8 mouse cellular contexts compared by ENCODE assay signal in the genomic region with DNA sequence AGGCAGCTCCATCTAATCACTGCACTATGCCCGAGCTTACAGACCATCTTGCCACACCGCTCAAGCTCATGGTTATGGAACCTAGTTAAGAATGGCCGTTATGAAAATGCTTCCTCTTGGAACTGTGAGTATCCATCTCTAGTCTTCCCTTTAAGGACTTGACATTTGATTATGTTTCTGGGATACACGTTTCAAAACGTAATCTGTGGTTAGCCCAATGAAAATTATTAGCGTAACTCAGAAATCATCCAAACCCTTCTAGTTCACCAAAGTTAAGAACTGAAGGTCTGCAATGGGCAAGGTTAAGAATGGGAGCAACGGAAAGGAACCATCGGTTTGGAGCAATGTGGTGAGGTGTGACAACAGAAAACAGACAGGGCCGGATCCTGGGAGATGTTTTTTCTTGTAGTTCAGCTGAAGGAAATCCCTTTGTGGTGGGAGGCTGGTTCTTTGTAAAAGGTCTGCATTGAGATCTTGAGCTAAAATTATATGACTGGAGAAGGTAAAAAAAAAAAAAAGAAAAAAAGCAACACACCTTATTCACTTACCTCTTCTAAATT. TPM values are rescaled to one million over a fixed set of nuclear protein-coding genes. Genes with fewer than 3 reads are reported as not detected.
DNase-seq lines count a peak whose midpoint lies in the region; ATAC-seq and TF ChIP-seq lines count a peak whose summit lies in the region.

No protein-coding gene starts in this region.

- TF ChIP-seq EP300 in liver, postnatal 0 days (IDR thresholded peaks at IDR 0.05; ENCODE audit: low read depth), result no peak

- TF ChIP-seq CTCF in forebrain, postnatal 0 days (IDR thresholded peaks at IDR 0.05; ENCODE audit: low read depth), result no peak
- TF ChIP-seq CTCF in liver, postnatal 0 days (IDR thresholded peaks at IDR 0.05; ENCODE audit: low read depth), result no peak

- H3K4me1 ChIP-seq in heart, embryonic 12.5 days (replicated peaks), result peaks cover 11% of the 10 kb centered on the region
- H3K4me1 ChIP-seq in ES-E14 (ENCODE audit: control insufficient read depth in 2 of 2, insufficient read depth in 2 of 2, low read length in 2 of 2, poor library complexity in 1 of 2), result peaks cover 0 to 5% of the 10 kb centered on the region in 2 experiments; a peak in 2 of 4 replicates
- peaks cover 3% of the 10 kb centered on the region; the same call in 1 of the 2 replicates for H3K4me1 ChIP-seq in forebrain, postnatal 0 days (ENCODE audit: insufficient read depth)
- peaks cover 50% of the 10 kb centered on the region for H3K4me1 ChIP-seq in liver, postnatal 0 days (ENCODE audit: insufficient read depth)

- H3K9ac ChIP-seq in heart, embryonic 12.5 days, result peak overlapping the region; percentile 96; the same call in 1 of the 2 replicates
- H3K9ac ChIP-seq in ES-E14 (ENCODE audit: insufficient read depth, low read depth, low read length, poor library complexity, severe bottlenecking), result peak overlapping the region; percentile 25; the same call in 1 of the 2 replicates
- peak overlapping the region; percentile 94 for H3K9ac ChIP-seq in forebrain, postnatal 0 days
- H3K9ac ChIP-seq in liver, postnatal 0 days (replicated peaks), result peak overlapping the region; percentile 98

- peak overlapping the region; percentile 83 for H3K4me2 ChIP-seq in heart, embryonic 12.5 days
- peak overlapping the region; percentile 80 for H3K4me2 ChIP-seq in forebrain, postnatal 0 days (ENCODE audit: low read depth)
- peak overlapping the region; percentile 79 for H3K4me2 ChIP-seq in liver, postnatal 0 days (ENCODE audit: low read depth, low read length)

- in situ Hi-C loops in ES-E14 (cut with MboI; ENCODE audit: low sequenced_read_pairs in 2 of 2, unreplicated experiment in 2 of 2), result no loop called here

- intact Hi-C loops in left cerebral cortex, postnatal 36 days (cut with DNase I), result no loop called here

- 31% methylated on average over 9 of the region's 9 CpGs for WGBS in heart, embryonic 12.5 days
- 35% methylated on average over 9 of the region's 9 CpGs for WGBS in forebrain, postnatal 0 days
- WGBS in liver, postnatal 0 days (ENCODE audit: insufficient replicate concordance), result 17% methylated on average over 9 of the region's 9 CpGs

- DNase-seq in heart, postnatal 4 days, result no peak
- no peak for DNase-seq in ES-E14 (ENCODE audit: low read depth, low spot score)
- no peak for DNase-seq in forebrain, postnatal 0 days
- DNase-seq in liver, postnatal 0 days, result no peak
- DNase-seq in embryo, embryonic 11 days, result no peak
- DNase-seq in left cerebral cortex, postnatal 36 days (ENCODE audit: low spot score in 2 of 2), result no peak

- no peaks in the 10 kb centered on the region for H3K9me3 ChIP-seq in heart, embryonic 12.5 days (replicated peaks)
- no peaks in the 10 kb centered on the region for H3K9me3 ChIP-seq in ES-E14 (ENCODE audit: control insufficient read depth, insufficient read depth, low read depth, low read length)
- no peaks in the 10 kb centered on the region for H3K9me3 ChIP-seq in forebrain, postnatal 0 days (ENCODE audit: low read length)
- H3K9me3 ChIP-seq in liver, postnatal 0 days (ENCODE audit: low read length), result no peaks in the 10 kb centered on the region

- no peak overlapping the region for H3K27ac ChIP-seq in heart, embryonic 12.5 days (ENCODE audit: poor library complexity, severe bottlenecking)
- no peak overlapping the region for H3K27ac ChIP-seq in ES-E14 (ENCODE audit: insufficient read depth, low read depth, low read length, poor library complexity, severe bottlenecking)
- peak overlapping the region; percentile 90; the same call in 1 of the 2 replicates for H3K27ac ChIP-seq in forebrain, postnatal 0 days (ENCODE audit: low read depth, low read length)
- peak overlapping the region; percentile 97 for H3K27ac ChIP-seq in liver, postnatal 0 days (ENCODE audit: low read depth)

- H3K36me3 ChIP-seq in heart, embryonic 12.5 days, result no peaks in the 10 kb centered on the region
- no peaks in the 10 kb centered on the region; the same call in 1 of the 2 replicates for H3K36me3 ChIP-seq in ES-E14 (ENCODE audit: control insufficient read depth, insufficient read depth, low read length, poor library complexity, severe bottlenecking)
- H3K36me3 ChIP-seq in forebrain, postnatal 0 days (ENCODE audit: insufficient read depth), result no peaks in the 10 kb centered on the region
- H3K36me3 ChIP-seq in liver, postnatal 0 days (replicated peaks; ENCODE audit: insufficient read depth, low read length), result peaks cover 27% of the 10 kb centered on the region

- no peaks in the 10 kb centered on the region for H3K27me3 ChIP-seq in heart, embryonic 12.5 days (replicated peaks)
- H3K27me3 ChIP-seq in forebrain, postnatal 0 days (ENCODE audit: insufficient read depth, low read length), result no peaks in the 10 kb centered on the region
- no peaks in the 10 kb centered on the region for H3K27me3 ChIP-seq in liver, postnatal 0 days (ENCODE audit: insufficient read depth, low read length)

- H3K4me3 ChIP-seq in heart, embryonic 12.5 days, result peak overlapping the region; percentile 88
- H3K4me3 ChIP-seq in ES-E14 (ENCODE audit: insufficient read depth in 1 of 2, low read depth in 1 of 2, low read length in 2 of 2, poor library complexity in 1 of 2, severe bottlenecking in 1 of 2), result peak overlapping the region; percentile 73 to 80; a peak in 3 of 4 replicates
- H3K4me3 ChIP-seq in forebrain, postnatal 0 days (ENCODE audit: low read depth, low read length), result peak overlapping the region; percentile 81
- H3K4me3 ChIP-seq in liver, postnatal 0 days (ENCODE audit: low read depth, low read length), result peak overlapping the region; percentile 94

- no peak for ATAC-seq in heart, embryonic 12.5 days (ENCODE audit: insufficient number of reproducible peaks, low FRiP score)
- ATAC-seq in forebrain, postnatal 0 days, result no peak
- no peak for ATAC-seq in liver, postnatal 0 days
- ATAC-seq in inflammation-experienced regulatory T-cells, adult 6 months, result no peak

TF ChIP-seq in ES-E14, 5 proteins besides CTCF, POLR2A, EP300 and RAD21:
- TF ChIP-seq HCFC1 (IDR thresholded peaks at IDR 0.05; ENCODE audit: borderline replicate concordance, insufficient read depth, low read length) (no peak), ZNF384 (IDR thresholded peaks at IDR 0.05; ENCODE audit: low read depth, low read length) (no peak), ZC3H11A (IDR thresholded peaks at IDR 0.05; ENCODE audit: borderline replicate concordance, low read depth, low read length) (no peak), MAFK (IDR thresholded peaks at IDR 0.05; ENCODE audit: insufficient read depth, low read depth, low read length) (no peak), CHD2 (IDR thresholded peaks at IDR 0.05; ENCODE audit: low read depth, low read length) (no peak)
TF ChIP-seq in ES-E14: peak in this region for 0.

RNA-seq across cellular contexts. Expression of gene Acsl1, which starts 1.2 kb away (rescaled TPM):
- 23.3 and 24.5 TPM in 2 replicates for polyA plus RNA-seq in heart, embryonic 12.5 days (2016; fragmentation: Nextera tagmentation; extraction: Ambion mirVana)
- total RNA-seq in heart, postnatal 4 days (2021), result 100 to 1,000 TPM; 639 to 652 TPM
- total RNA-seq in ES-E14 (2012; rRNA removed), result 17.4 and 24.2 TPM in 2 replicates
- total RNA-seq in forebrain, postnatal 0 days (2014; rRNA removed), result 35.5 and 44.2 TPM in 2 replicates
- 20.4 and 26.2 TPM in 2 replicates for polyA plus RNA-seq in forebrain, postnatal 0 days (2015; fragmentation: Nextera tagmentation; extraction: Ambion mirVana)
- polyA plus RNA-seq in liver, postnatal 0 days (2015; fragmentation: Nextera tagmentation; extraction: Ambion mirVana), result 428 and 466 TPM in 2 replicates
- 10 to 100 TPM in 1 of 3 experiments, 1 to 10 TPM in 2; 6.6 to 12.1 (median 8.6) TPM for polyA plus RNA-seq in inflammation-experienced regulatory T-cells, adult 6 months (2017; shearing (Covaris generic))
- 10 to 100 TPM; 42.6 to 52.0 TPM for total RNA-seq in left cerebral cortex, postnatal 36 days (2021)

Comparison
In these comparisons a context has a peak if more than half of its experiments do, and no peak if none do; other contexts are left out.
1. H3K27ac ChIP-seq: peak in forebrain, postnatal 0 days (single experiment) and liver, postnatal 0 days (single experiment); none in heart, embryonic 12.5 days (single experiment) and ES-E14 (single experiment).
2. H3K9ac ChIP-seq: peak in every context shown above with its lines; median percentile 98 in liver, postnatal 0 days; 96 in heart, embryonic 12.5 days; 94 in forebrain, postnatal 0 days; 25 in ES-E14.
3. RNA of gene Acsl1, which starts 1.2 kb away (total RNA-seq): 639 to 652 TPM in heart, postnatal 4 days; 42.6 to 52.0 TPM in left cerebral cortex, postnatal 36 days, 35.5 to 44.2 TPM in forebrain, postnatal 0 days and 17.4 to 24.2 TPM in ES-E14; every median in the first group is over 10 times any median in the second.
4. Peak in every context shown above with its lines, with median percentiles within 50 percentile points of each other: H3K4me2 ChIP-seq and H3K4me3 ChIP-seq.